Mouse (Mus musculus): Measurements from ENCODE around the gene Cntn1.

DNA sequence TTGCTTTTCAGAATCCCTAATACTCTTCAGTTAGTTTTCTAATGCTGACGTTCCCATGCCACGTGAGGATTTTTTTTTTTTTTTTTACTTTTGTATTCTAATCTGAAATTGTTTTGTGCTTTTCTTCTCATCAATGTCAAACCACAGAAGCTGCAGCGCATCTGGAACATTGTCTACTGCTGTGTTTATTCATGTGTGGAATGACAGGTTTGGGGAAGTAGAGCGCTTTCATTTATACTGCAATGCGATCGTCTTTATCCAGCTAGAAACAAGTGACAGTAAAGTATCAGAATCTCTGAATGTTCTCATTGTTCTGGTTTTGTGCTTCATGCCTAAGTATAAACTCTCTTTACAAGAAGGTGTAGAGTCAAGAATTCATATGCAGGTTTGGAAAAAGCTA lies 289.3 kb downstream of the Cntn1 start:
- TF ChIP-seq CTCF (IDR thresholded peaks at IDR 0.05; ENCODE audit: insufficient read depth, low read length) (no peak), POLR2A (IDR thresholded peaks at IDR 0.05; ENCODE audit: borderline replicate concordance, extremely low read depth, low read depth, low read length) (no peak)

Data from lung, adult 2 months (tissue).